Mouse (Mus musculus) midbrain, embryonic 11.5 days (tissue): ENCODE results near the gene Rundc1. TPM values are rescaled to one million over a fixed set of nuclear protein-coding genes. Genes with fewer than 3 reads are reported as not detected.
"Not testable (repeated sequence)": the region's sequence is repeated elsewhere in the genome, so short reads cannot be mapped to it uniquely, and the experiment has no call there.

Experiments used
- ATAC-seq: fragments of 200-750 bp; cut with Nextera tagmentation; 2 replicates; pipeline ENCODE4 v1.8.0; 2017; ENCODE audit warnings: moderate TSS enrichment, moderate library complexity; ENCODE audit not compliant: low FRiP score
- DNase-seq: peaks from one replicate; pipeline ENCODE4 v3.0.0; 2015; ENCODE audit warnings: low spot score; ENCODE audit errors: missing footprints
- H3K27ac ChIP-seq: fragments of 300-500 bp; sonication (generic); 2 replicates; pipeline ENCODE4 v1.5.1; 2014; ENCODE audit warnings: low read depth, low read length
- H3K27me3 ChIP-seq: fragments of 300-500 bp; sonication (generic); 2 replicates; pipeline ENCODE4 v1.6.1; 2014; ENCODE audit warnings: mild to moderate bottlenecking, low read length, moderate library complexity, mixed read lengths; ENCODE audit not compliant: control insufficient read depth, insufficient read depth
- H3K36me3 ChIP-seq: fragments of 300-500 bp; sonication (generic); 2 replicates; pipeline ENCODE4 v1.6.1; 2014; ENCODE audit warnings: mild to moderate bottlenecking, low read length, moderate library complexity, mixed read lengths; ENCODE audit not compliant: control insufficient read depth, insufficient read depth
- H3K4me1 ChIP-seq: fragments of 300-500 bp; sonication (generic); 2 replicates; pipeline ENCODE4 v1.6.1; 2014; ENCODE audit warnings: low read length; ENCODE audit not compliant: control insufficient read depth, insufficient read depth
- H3K4me2 ChIP-seq: fragments of 300-500 bp; sonication (generic); 2 replicates; pipeline ENCODE4 v1.6.1; 2014; ENCODE audit warnings: mild to moderate bottlenecking, moderate library complexity
- H3K4me3 ChIP-seq: fragments of 300-500 bp; sonication (generic); 2 replicates; pipeline ENCODE4 v1.5.1; 2014; ENCODE audit warnings: low read depth, low read length
- H3K9ac ChIP-seq: fragments of 300-500 bp; sonication (generic); 2 replicates; pipeline ENCODE4 v1.6.1; 2014; ENCODE audit warnings: low read length
- H3K9me3 ChIP-seq: fragments of 300-500 bp; sonication (generic); 2 replicates; pipeline ENCODE4 v1.6.1; 2016; ENCODE audit warnings: low read length; ENCODE audit not compliant: control insufficient read depth
- WGBS: fragments of 180-500 bp; shearing (Covaris S2); extraction: QIAGEN DNeasy Blood & Tissue Kit; methylation state at CpG from one replicate; pipeline ENCODE4 v1.1.7; 2014; 5-methylcytosine and 5-hydroxymethylcytosine counted together
- polyA plus RNA-seq: library from polyadenylated mRNA; unstranded; fragments of >200 nt; fragmentation: Nextera tagmentation; extraction: Ambion mirVana; gene quantifications from 2 replicates; pipeline ENCODE4 v1.2.1, GENCODE M21; 2014

Rundc1 gene
- polyA plus RNA-seq, 1 experiment from 2014 or later, result 15.0 TPM

GRCm38 (mm10) chr11:101467477-101468262, 42.8 kb downstream of the Rundc1 start:
- H3K4me1 ChIP-seq, result peaks cover 51% of the 10 kb centered on the region
- ATAC-seq (peak; percentile 76), DNase-seq (peak; percentile 99)
- H3K36me3 ChIP-seq, result no peaks in the 10 kb centered on the region
- peak overlapping the region; percentile 83 for H3K4me2 ChIP-seq
- H3K4me3 ChIP-seq, result peak overlapping the region; percentile 85
- H3K27ac ChIP-seq, result peak overlapping the region; percentile 76
- H3K9me3 ChIP-seq, result no peaks in the 10 kb centered on the region
- peak overlapping the region; percentile 84 for H3K9ac ChIP-seq
- peaks cover 2% of the 10 kb centered on the region; the same call in 1 of the 2 replicates for H3K27me3 ChIP-seq
- under 1% methylated on average over 40 of the region's 54 CpGs for WGBS

- peak; percentile 55 for ATAC-seq
- Histone ChIP-seq H3K4me2 (peak overlapping the region; percentile 83), H3K36me3 (no peaks in the 10 kb centered on the region), H3K4me1 (peaks cover 45% of the 10 kb centered on the region), H3K9me3 (no peaks in the 10 kb centered on the region), H3K4me3 (peak overlapping the region; percentile 85), H3K9ac (peak overlapping the region; percentile 84), H3K27ac (peak overlapping the region; percentile 76), H3K27me3 (peaks cover 2% of the 10 kb centered on the region; the same call in 1 of the 2 replicates)
- under 1% methylated on average over 29 of the region's 31 CpGs for WGBS
- DNase-seq, result peak; percentile 96
Measured at GRCm38 (mm10) chr11:101468263-101468688, 43.4 kb downstream of the Rundc1 start.

- Histone ChIP-seq H3K4me1 (peaks cover 41% of the 10 kb centered on the region), H3K4me3 (peak overlapping the region; percentile 85), H3K27ac (peak overlapping the region; percentile 76; the same call in 1 of the 2 replicates), H3K9ac (peak overlapping the region; percentile 84), H3K27me3 (peaks cover 2% of the 10 kb centered on the region; the same call in 1 of the 2 replicates), H3K4me2 (peak overlapping the region; percentile 83), H3K36me3 (no peaks in the 10 kb centered on the region), H3K9me3 (no peaks in the 10 kb centered on the region)
- WGBS, result 5% methylated on average over 13 of the region's 13 CpGs
- no peak for DNase-seq
- peak; percentile 10; the same call in 1 of the 2 replicates for ATAC-seq
Measured at GRCm38 (mm10) chr11:101468731-101469130, 43.8 kb downstream of the Rundc1 start.

- H3K4me2 ChIP-seq, result peak overlapping the region; percentile 83
- no peaks in the 10 kb centered on the region for H3K9me3 ChIP-seq
- H3K36me3 ChIP-seq, result no peaks in the 10 kb centered on the region
- DNase-seq, result no peak
- peak overlapping the region; percentile 84 for H3K9ac ChIP-seq
- peaks cover 2% of the 10 kb centered on the region; the same call in 1 of the 2 replicates for H3K27me3 ChIP-seq
- ATAC-seq, result no peak
- no peak overlapping the region for H3K27ac ChIP-seq
- peaks cover 37% of the 10 kb centered on the region for H3K4me1 ChIP-seq
- peak overlapping the region; percentile 85 for H3K4me3 ChIP-seq
- WGBS, result 75% methylated on average over 4 of the region's 4 CpGs
Measured at GRCm38 (mm10) chr11:101469155-101469554, 44.3 kb downstream of the Rundc1 start.

- Histone ChIP-seq H3K9ac (peak overlapping the region; percentile 38; the same call in 1 of the 2 replicates), H3K4me3 (peak overlapping the region; percentile 17; the same call in 1 of the 2 replicates), H3K36me3 (no peaks in the 10 kb centered on the region), H3K9me3 (no peaks in the 10 kb centered on the region), H3K27ac (peak overlapping the region; percentile 54; the same call in 1 of the 2 replicates), H3K4me2 (peak overlapping the region; percentile 41), H3K27me3 (peaks cover 2% of the 10 kb centered on the region; the same call in 1 of the 2 replicates), H3K4me1 (peaks cover 27% of the 10 kb centered on the region)
- ATAC-seq (no peak), DNase-seq (no peak)
- WGBS, result 19% methylated on average over 7 of the region's 7 CpGs
Measured at GRCm38 (mm10) chr11:101470206-101470605, 45.3 kb downstream of the Rundc1 start.

GRCm38 (mm10) chr11:101471926-101472325, 47.0 kb downstream of the Rundc1 start:
- 67% methylated on average over 3 of the region's 3 CpGs for WGBS
- H3K27me3 ChIP-seq, result no peaks in the 10 kb centered on the region
- H3K4me2 ChIP-seq, result no peak overlapping the region
- H3K9me3 ChIP-seq, result no peaks in the 10 kb centered on the region
- ATAC-seq (no peak), DNase-seq (no peak)
- H3K4me3 ChIP-seq, result no peak overlapping the region
- H3K4me1 ChIP-seq, result peaks cover 22% of the 10 kb centered on the region
- no peaks in the 10 kb centered on the region for H3K36me3 ChIP-seq
- H3K9ac ChIP-seq, result no peak overlapping the region
- no peak overlapping the region for H3K27ac ChIP-seq

GRCm38 (mm10) chr11:101472336-101472735, 47.5 kb downstream of the Rundc1 start:
- ATAC-seq (no peak), DNase-seq (no peak)
- Histone ChIP-seq H3K9ac (no peak overlapping the region), H3K27ac (no peak overlapping the region), H3K9me3 (no peaks in the 10 kb centered on the region), H3K4me1 (peaks cover 21% of the 10 kb centered on the region), H3K36me3 (no peaks in the 10 kb centered on the region), H3K27me3 (no peaks in the 10 kb centered on the region), H3K4me2 (no peak overlapping the region), H3K4me3 (no peak overlapping the region)
- 70% methylated on average over 7 of the region's 7 CpGs for WGBS

- not testable (repeated sequence) for ATAC-seq, H3K4me3 ChIP-seq, H3K9me3 ChIP-seq, DNase-seq, H3K4me2 ChIP-seq, H3K27ac ChIP-seq, H3K9ac ChIP-seq, H3K27me3 ChIP-seq, H3K36me3 ChIP-seq
- H3K4me1 ChIP-seq, result peaks cover 27% of the 10 kb centered on the region
- WGBS, result 84% methylated on average over 1 of the region's 1 CpGs
Measured at GRCm38 (mm10) chr11:101473686-101474085, 48.8 kb downstream of the Rundc1 start.

- no peak for DNase-seq
- Histone ChIP-seq H3K9me3 (no peaks in the 10 kb centered on the region), H3K27ac (no peak overlapping the region), H3K4me2 (no peak overlapping the region), H3K4me1 (peaks cover 27% of the 10 kb centered on the region), H3K36me3 (no peaks in the 10 kb centered on the region), H3K4me3 (no peak overlapping the region), H3K27me3 (no peaks in the 10 kb centered on the region), H3K9ac (no peak overlapping the region)
- 83% methylated on average over 5 of the region's 5 CpGs for WGBS
- no peak for ATAC-seq
Measured at GRCm38 (mm10) chr11:101474298-101474697, 49.4 kb downstream of the Rundc1 start.
